Mouse (Mus musculus) neural tube, embryonic 10.5 days (tissue): ENCODE results near the gene Syne1.
A peak's percentile ranks its signal among the peaks of the same experiment; 100 is the strongest.

Experiments used
- DNase-seq: peaks from one replicate; pipeline ENCODE4 v3.0.0-alpha.2; 2017; ENCODE audit warnings: low spot score; ENCODE audit errors: extremely low spot score

The Syne1 gene

DNA sequence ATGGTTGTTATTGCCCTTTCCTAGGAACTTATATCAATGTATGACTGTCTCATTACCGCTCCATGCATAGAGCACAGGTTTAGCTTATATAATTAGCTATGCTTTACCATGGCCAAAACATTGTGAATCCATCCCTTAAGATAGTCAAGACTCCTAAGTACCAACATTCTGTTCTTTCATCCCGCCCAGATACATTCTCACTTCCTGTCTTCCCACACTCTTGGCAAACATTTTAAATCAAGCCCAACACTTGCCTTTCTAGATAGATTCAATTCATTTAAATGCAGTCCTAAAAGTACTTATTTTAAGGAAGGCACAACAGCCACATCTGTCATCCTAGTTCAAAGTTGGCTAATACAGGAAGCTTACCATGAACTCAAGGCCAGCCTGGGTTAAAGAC is 113.5 kb downstream of the Syne1 start:
- DNase-seq, result no peak

DNA sequence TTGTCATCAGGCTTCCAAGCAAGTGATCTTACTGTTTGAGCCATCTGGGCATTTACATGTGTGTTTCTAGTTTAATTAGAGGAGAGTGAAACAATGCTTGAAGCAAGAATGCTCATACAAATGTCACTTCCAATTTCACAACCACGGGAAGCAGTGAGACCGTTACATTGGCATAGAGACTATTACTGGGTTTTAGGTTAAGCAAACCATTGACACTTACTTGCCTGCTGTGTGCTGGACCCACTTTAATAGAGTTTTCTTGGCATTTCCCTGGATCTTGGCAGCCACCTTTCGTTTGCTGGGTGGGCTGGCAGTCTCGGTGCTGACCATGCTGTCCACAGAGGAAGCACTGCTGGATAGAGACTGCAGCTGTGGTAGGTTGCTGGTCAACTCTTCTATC is 127.3 kb downstream of the Syne1 start:
- no peak for DNase-seq

DNA sequence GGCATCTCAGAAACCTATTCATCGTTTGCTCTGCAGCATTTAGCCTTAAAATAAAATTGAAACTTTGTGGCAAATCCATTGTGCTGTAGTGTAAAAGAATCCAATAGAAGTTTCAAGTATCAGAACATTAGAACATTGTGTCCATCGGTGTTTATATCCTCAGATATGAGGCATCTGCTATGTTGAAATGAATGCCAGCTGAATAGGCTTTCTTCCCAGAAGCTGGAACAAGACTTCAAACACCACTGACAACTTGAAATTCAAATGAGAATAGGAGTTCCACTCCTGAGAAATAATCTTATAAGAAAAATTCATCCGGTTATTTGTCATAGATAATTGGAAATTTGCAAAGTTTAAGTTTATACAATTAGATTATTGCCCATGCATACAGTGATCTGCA is 135.6 kb downstream of the Syne1 start:
- no peak for DNase-seq

DNA sequence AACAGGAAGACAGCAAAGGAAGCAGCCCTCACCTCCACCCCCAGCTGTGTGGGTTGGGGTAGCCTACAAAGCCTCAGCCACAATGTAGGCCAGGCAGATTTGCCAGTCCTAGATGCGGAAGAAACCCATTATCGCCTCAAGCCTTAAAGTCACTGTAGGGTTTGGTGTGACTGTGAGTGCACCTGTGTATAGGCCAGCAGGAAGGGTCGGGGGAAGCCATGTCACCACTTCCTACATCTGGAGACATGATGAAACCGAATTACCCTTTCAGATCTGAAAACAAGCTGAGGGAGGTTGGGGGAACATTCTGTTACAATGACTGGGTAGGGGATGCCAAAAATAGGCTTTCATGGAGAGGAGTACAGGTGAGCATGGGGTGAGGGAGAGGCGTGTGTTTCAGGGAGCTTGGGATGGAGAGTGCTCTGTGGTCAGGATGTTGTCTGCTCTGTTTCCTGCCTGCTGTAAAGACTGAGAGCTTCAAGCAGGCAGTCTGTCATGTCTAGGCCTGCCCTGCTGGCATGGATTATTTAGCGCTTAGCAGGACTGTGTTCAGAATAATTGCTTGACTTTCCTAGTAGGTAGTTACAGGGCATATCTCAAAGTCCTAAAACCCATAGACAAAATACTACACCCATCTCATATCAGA is 167.0 kb downstream of the Syne1 start:
- no peak for DNase-seq

DNA sequence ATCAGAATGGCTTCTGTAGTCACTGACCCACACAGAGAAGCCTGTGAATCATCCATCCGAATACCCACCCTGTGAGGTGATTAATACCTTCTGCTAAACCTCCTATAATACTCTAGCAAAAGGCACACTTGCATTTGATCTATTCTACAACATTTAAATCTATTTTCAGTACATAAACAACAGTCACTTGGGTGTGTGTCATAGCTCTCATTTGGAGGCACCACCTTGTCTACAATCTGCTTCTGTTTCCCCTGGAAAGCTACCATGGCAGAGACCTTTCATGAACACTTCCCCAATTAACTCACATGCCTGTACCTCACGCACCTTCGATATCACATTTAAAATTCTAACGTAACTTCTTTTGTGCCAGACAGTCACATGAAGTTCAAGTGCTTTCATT is 169.7 kb downstream of the Syne1 start:
- no peak for DNase-seq

DNA sequence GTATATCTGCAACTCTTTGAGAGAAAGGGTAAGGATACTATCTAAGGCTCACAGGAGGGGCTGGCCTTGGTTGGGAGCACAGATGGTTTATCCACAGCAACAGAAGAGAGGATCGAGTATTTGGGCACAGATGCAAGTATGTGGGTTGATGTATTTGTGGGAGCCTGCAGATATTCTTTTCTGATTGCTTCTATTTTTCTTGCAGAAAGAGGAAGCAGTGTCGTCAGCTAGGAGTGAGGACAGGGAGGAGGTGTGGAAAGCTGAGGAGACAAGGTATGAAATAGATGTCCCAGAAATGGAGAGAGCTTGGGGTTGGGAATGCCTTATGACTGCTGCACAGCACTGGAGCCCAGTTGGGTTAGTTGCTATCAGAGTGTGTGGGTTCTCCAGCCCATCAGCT is 172.3 kb downstream of the Syne1 start:
- no peak for DNase-seq

DNA sequence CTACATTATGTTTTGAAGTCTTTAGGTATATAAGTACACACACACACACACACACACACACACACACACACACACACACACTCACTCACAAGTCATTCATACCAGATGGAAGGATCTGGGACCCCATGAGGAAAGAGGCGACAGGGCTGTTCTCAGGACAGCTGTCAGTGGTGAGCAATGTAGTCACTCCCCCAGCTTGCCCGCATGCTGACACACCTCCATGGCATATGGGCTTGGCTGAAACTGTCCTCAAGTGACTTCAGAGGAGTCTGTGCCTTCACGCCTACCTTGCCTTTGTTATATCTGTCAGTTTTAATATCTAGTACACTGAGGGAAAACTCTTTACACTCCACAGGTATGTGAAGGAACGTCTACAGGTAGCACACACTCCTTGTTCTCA is 181.7 kb downstream of the Syne1 start:
- no peak for DNase-seq

DNA sequence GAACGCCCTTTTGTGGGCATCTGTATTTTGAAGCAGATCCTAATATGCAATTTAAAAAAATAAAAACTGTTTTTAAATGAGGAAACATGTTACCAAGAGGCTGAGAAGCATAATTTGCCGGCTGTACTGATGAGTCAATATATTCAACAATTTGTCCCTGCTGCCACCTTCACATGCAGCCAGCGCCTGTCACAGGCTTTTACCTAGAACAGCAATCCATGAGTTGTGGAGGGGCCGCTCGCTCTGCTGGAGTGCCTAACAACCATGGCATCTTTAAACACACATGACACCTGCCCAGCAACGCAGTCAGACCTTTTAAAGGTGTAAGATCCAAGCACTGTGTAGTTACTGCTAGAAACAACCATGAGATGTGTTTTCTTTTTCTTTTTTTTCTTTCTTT is 183.0 kb downstream of the Syne1 start:
- DNase-seq, result no peak

DNA sequence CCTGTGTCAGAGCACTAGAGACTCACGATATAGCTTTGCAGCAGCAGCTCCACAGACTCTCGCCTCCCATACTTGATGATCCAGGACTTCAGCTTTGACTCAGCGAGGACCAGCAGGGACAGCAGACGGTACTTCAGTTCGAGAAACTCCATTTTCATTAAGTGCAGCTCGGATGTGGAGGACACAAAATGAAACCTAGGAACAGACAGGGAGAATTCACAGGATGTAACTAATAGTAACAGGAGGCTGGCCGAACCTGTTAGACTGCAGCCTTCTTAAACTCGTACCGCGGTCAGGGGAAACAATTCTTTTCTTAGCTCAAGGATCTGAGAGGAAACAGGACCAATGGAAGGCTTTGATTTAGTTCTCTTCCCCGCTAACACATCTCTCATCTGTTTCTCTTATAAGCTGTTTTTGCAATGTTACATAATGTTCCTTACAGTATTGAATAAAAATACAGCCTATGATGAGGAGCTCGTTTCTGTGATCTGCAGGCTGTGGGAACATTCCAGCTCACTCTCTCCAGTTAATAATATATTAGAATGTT is 183.7 kb downstream of the Syne1 start:
- DNase-seq, result no peak

DNA sequence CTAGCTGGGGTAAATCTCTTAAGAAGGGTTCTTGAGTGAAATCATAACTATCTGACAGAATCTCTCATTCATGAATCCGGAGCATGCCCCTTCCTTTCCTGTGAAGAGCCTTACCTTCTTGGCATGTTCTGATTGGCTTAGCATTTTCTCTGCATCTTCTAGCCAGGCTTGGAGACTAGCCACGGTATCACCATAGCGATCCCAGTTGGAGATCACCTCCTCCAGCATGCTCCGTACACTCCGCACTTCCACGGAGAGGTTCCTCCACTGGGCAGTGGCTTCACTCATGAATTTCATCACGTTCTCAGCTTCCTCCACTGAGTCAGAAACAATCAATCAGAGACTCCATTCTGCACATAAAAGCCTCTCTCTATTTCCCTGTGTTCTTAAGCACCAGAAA is 190.7 kb downstream of the Syne1 start:
- no peak for DNase-seq

DNA sequence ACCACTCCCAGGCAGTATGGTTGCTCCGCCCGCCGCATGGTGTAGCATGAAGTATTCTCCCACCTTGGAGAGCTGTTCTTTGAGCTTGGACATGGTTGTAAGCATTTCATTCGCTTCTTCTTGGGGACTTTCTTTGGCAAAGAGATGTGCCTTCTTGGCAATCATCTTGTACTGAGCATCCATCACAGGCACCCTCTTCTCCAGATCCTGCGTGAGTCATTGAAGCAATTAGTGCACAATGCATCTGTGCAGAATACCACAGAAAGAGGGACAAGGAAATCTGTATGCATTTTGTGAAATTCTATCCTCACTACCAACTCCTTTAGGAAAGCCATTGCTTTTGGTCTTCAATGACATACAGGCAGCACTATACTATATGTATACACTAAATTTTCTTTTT is 194.7 kb downstream of the Syne1 start:
- no peak for DNase-seq

DNA sequence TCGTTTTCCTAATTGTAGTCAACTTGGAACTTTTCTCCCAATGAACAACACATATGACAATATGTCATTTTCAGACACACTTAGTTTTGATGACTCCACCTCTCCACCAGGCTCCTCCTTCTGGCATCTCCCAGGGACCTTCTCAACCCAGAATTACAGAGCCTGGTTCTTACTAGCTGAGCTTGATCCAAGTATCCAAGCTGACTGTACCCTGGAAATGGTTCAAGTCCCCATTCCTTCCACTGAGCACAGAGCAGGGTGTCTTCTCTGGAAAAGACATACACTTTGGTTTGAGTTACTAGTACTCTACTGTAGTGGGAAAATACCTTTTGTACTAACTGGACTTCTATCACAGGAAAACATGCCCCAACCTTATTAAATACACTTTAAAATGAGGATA is 197.9 kb downstream of the Syne1 start:
- DNase-seq, result no peak

DNA sequence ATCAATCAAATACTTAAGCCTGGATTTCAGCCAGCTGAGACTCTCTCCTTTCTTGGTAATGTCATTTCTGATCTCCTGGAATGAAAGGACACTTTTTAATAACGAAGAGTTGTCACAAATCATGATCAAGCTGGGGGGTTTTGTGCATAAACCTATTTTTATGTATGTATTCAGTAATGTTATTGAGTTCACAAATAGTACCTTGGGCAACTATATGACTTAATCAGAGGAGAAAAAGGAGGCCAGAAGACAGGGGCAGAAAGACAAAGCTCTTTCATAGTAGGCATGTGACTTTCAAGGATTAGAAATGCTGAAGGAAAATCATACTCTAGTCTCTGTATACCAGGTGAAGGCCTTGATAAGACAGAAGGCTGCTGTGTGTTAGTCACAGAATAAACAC is 204.4 kb downstream of the Syne1 start:
- DNase-seq, result no peak

DNA sequence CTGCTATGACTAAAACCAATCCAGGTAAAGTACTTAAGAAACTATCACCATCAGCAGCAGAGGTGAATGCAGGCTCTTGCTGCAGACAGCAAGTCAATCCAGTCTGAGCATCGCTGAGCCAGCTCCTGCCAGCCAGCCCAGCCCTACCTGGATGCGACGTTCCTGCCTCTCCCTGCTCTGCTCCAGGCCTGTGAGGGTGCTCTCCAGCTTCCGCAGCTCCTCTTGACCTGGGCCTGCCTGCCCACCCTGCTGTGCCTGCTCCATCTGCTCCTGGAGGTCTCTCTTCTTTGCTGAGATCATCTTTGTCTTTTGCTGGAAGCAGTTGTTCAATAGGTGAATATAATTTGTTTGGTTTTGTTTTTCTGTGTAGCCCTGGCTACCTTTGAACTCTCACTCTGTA is 208.1 kb downstream of the Syne1 start:
- DNase-seq, result no peak

DNA sequence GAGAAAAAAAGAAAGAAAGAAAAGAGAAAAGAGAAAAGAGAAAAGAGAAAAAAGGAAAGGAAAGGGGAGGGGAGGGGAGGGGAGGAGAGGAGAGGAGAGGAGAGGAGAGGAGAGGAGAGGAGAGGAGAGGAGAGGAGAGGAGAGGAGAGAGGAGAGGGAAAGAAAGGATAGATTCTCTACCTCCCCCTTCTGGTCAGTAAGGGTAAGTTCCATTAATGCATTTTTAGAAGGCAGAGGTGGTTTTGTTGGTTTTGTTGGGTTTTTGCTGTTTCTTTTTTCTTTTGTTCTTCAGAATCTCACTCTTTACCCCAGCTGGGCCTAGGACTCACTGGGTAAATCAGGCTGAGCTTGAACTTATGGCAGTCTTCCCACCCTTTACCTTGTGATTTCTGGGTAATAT is 214.9 kb downstream of the Syne1 start:
- no peak for DNase-seq

DNA sequence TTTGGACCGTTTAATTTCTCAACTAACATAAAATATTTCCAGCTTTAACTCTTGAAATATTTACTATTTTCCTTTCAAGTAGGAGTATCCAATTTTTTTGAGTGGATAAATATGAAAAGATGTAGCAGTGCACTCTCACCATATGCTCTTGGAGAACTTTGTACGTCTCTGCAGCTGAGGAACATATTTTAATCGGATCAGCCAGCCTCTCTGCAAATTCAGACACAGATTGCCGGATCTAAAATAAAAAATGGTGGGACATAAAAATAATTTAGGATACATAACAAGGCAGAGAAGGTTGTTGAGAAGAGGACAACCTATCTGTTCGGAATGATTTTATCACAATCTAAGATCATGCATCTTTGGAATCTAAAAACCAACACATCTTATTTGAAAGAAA is 218.5 kb downstream of the Syne1 start:
- no peak for DNase-seq

DNA sequence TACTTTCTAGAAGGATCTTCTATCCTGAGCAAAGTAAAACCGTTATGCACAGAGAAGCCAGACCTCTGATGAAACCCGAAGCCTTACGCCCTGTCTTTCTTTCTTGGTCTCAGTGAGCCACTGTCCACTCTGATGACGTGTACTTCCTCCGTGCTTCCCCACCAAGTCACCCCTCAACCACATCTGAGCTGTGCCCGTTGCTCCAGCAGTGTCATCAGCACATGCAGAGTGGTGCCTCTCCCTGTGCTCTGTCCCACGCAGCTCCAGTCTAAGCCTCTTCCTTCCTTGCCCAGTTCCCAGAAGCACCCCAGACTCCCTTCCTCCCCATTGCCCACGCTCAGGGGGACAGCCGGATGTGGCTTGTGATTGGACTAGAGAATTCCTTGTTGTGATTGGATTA is 224.6 kb downstream of the Syne1 start:
- no peak for DNase-seq

DNA sequence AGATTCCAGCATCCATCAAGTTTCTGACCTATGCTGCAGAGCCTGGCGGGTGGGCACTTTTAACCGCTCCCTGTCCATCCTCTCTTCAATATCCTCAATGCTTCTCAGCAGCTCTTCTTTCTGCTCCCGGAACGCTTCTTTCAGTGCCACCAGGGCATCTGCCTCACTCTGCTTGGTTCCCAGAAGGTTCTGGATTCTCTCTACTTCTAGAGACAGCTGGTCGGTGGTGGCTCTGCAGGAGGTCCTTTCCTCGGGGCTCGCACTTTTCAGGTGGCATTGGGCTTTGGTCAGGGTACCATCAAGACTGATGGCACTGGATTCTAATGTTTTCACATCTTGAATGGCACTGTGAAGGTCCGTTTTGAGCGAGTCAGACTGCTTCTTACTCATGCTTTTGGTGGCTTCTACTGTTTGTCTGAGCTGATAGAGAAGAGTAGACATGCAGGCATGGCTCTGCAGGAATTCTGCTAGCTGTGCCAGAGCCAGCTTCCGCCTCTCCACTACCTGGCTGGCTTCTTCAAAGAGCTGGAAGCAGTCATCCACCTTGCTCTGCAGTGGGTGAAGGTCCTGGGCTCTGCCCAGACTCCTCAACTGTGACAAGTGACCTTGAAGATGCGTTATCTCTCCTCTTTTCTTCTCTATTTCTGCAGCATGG is 227.4 kb downstream of the Syne1 start:
- DNase-seq, result no peak

DNA sequence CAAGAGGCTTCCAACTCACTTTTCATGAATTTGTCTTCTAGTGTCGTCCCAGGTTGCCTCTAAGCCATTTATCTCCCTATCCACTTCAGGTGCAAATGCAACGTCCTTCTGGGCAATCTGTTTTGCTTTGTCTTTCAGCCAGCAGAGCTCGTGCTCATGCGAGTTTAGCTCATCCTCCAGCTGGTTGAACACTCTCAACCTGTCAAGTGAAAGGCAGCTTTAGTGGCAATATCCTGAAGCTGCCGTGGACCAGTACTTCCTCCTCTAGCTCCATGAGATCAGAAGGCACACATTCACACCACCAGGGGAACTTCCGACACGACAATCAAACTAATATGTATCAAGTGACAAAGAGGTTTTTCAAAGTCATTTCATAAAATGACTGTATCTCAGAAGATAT is 228.7 kb downstream of the Syne1 start:
- no peak for DNase-seq

DNA sequence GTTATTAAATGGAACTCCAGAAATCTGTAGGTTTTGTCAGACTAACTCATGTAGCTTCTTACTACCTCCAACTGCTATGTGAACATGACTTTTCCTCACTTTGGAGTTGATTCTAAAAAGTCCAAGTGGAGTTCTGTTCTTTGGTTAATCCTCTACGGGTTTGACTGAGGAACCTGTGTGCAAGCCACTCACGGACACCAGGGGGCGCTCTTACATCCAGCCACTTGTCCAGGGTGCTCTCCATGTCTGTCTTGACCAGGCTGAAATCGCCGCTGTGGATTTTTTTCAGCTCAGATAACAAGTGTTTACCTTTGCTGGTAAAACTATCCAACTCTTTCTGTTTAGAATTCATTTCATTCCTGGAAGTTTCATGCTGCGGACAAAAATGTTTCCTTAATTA is 233.7 kb downstream of the Syne1 start:
- DNase-seq, result peak; percentile 69

DNA sequence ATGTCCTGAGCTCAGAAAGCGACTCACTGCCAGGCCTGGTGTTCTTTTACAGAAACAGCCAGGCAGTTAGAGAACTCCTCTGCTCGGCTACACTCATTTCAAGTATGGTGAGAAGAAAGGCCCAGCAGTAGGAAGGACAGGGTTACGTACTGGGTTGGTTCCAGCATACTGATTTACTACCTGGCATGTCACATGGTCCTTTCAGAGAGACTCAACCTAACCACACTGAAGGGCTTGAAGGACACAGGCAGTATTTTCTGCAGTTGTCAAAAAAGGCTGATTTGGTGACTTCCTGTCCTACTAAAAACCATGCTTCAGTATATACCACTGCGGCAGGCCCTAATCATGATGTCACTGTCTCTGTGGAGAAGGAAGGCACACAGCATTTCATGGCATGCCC is 238.8 kb downstream of the Syne1 start:
- DNase-seq, result no peak

DNA sequence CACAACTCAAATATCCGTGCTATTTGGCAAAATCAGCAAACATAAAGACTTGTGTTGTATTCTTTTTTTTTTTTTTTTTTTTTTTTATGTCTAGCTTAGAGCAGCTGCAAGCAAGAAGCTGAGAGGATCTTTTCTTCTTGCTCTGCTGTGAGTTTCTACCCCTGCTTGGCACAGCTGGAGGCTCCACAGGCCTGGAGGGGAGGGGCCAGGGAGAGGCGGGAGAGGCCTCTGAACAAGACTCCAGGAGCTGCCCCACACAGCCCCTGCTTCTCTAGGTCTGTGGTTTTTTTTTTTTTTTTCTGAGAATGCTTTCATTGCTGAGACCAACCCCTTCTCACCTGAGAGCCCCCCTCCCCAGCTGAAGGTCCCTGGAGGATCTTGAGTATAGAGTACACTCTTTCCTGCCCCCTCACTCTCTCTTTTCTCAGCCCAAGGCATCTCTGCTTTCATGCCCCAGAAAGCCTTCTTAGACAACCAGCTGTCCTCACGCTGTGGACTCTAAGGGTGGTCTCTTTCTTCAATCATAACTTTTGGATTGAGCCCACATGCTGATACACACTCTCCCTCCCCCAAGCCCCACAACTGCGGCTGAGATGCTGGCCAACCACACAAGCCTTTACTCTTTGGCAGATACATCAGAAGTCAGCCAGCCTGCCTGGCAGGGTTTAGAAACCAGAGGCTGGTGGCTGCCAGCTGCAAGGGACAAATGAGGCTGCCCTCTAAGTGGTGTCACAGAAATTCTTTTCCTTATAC is 241.1 kb downstream of the Syne1 start:
- no peak for DNase-seq

DNA sequence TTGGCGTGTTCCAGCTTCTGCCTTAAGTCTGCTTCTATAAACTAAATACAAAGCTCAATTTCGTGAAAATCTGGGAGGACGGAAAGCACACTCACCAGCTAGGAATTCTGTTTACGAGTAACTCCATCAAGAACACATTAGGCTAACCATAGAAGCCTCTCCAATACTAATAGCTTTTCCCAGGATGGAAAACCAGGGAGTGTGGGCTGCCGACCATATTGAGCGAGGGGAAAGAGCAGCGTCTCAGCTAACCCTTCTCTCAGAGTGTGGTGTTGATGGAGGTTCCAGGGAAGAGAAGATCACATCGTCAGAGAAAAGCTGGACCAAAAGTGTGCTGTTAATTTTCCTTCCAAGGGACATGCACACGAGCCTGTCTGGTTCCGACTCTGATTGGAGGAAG is 241.9 kb downstream of the Syne1 start:
- no peak for DNase-seq
